Mouse (Mus musculus) gastrocnemius, adult 8-10 months (tissue): ENCODE data around the gene Olfr446. TPM values are rescaled to one million over a fixed set of nuclear protein-coding genes. Genes with fewer than 3 reads are reported as not detected.

Source experiments
- DNase-seq, 2 experiments: peaks; one replicate each; pipeline ENCODE4 v3.0.0; 2022; ENCODE audit warnings: low spot score in 2 of 2
- total RNA-seq, 4 experiments: library from RNA; stranded (reverse); gene quantifications; 2 replicates each; pipeline ENCODE4 v1.2.4; 2022

Gene Olfr446
- not detected for total RNA-seq

GRCm38 (mm10) chr6:42921077-42921476 lies at the start of gene Olfr446:
TSS of gene Olfr446 (plus strand) at chr6:42921377.
- DNase-seq: no peak

- DNase-seq: no peak
Measured at GRCm38 (mm10) chr6:42876323-42876722, 44.9 kb upstream of the Olfr446 start.

GRCm38 (mm10) chr6:42890141-42890540 lies 31.0 kb upstream of the Olfr446 start, which contains the start of gene Olfr448:
TSS of gene Olfr448 (plus strand) at chr6:42890441.
- no peak for DNase-seq

- DNase-seq: no peak
Measured at GRCm38 (mm10) chr6:42900345-42900744, 20.8 kb upstream of the Olfr446 start.

- no peak for DNase-seq
Measured at GRCm38 (mm10) chr6:42908578-42908977, 12.6 kb upstream of the Olfr446 start, which contains the start of gene Olfr447. TSS of gene Olfr447 (plus strand) at chr6:42908878.

- DNase-seq: no peak
Measured at GRCm38 (mm10) chr6:42948767-42949166, 27.6 kb downstream of the Olfr446 start, which contains the start of gene Olfr444. TSS of gene Olfr444 (plus strand) at chr6:42949067.

GRCm38 (mm10) chr6:42980377-42980776 lies 59.2 kb downstream of the Olfr446 start:
- DNase-seq: no peak

Other genes starting within 250 kb of the Olfr446 start
- 1 to 10 TPM; 3.9 to 6.3 (median 4.7) TPM for gene Tcaf1, start 211.3 kb upstream of the Olfr446 start, total RNA-seq
- not detected for gene Olfr453, start 182.0 kb upstream of the Olfr446 start, total RNA-seq
- not detected for gene Olfr38, start 165.0 kb upstream of the Olfr446 start, total RNA-seq
- not detected for gene Olfr452, start 136.3 kb upstream of the Olfr446 start, total RNA-seq
- gene Olfr450, start 109.4 kb upstream of the Olfr446 start, total RNA-seq: not detected
- not detected for gene Olfr449, start 87.0 kb upstream of the Olfr446 start, total RNA-seq
- gene Olfr448, start 30.9 kb upstream of the Olfr446 start, total RNA-seq: not detected
- not detected for gene Olfr447, start 12.5 kb upstream of the Olfr446 start, total RNA-seq
- not detected for gene Olfr444, start 27.7 kb downstream of the Olfr446 start, total RNA-seq
- gene Olfr441, start 185.0 kb downstream of the Olfr446 start, total RNA-seq: not detected
- gene Olfr237-ps1, start 225.2 kb downstream of the Olfr446 start, total RNA-seq: not detected
- not detected for gene Olfr437, start 241.9 kb downstream of the Olfr446 start, total RNA-seq